Mouse (Mus musculus) megakaryocyte-erythroid progenitor cell, adult 5-6 weeks (primary cell): Measurements from ENCODE around the gene Gm17124. TPM values are rescaled to one million over a fixed set of nuclear protein-coding genes. Genes with fewer than 3 reads are reported as not detected.
"Not testable (repeated sequence)": the region's sequence is repeated elsewhere in the genome, so short reads cannot be mapped to it uniquely, and the experiment has no call there.

Experiments used
- ATAC-seq: replicated peaks from 2 replicates; pipeline ENCODE4 v1.8.0; 2016; ENCODE audit warnings: mild to moderate bottlenecking, inconsistent platforms; ENCODE audit not compliant: severe bottlenecking, poor library complexity, low FRiP score, low TSS enrichment
- total RNA-seq, 2 experiments: library from RNA; stranded (forward) in 1 of 2; stranded (reverse) in 1 of 2; fragments of 200-1000, 215-1000 nt in 1 of 2; fragments of >200 nt in 1 of 2; fragmentation: Nextera tagmentation in 1 of 2; gene quantifications; 2 replicates each; pipeline ENCODE4 v1.2.3; 2014 to 2017

Gm17124 gene
- total RNA-seq (2014; fragmentation: Nextera tagmentation) (not detected in 2 replicates), total RNA-seq (2017) (not detected in 2 replicates)

- not testable (repeated sequence) for ATAC-seq
Measured at GRCm38 (mm10) chr14:42599782-42600181, at the start of gene Gm17124. Gm17124 (minus strand) TSS chr14:42599882.

- not testable (repeated sequence) for ATAC-seq
Measured at GRCm38 (mm10) chr14:42641817-42642216, 42.1 kb upstream of the Gm17124 start, which contains the start of gene Gm3633. Gm3633 (minus strand) TSS chr14:42641917.

Other genes with a start within 250 kb of the Gm17124 start
- not detected in 2 replicates for gene Gm8005, start 160.2 kb downstream of the Gm17124 start, total RNA-seq (2014; fragmentation: Nextera tagmentation)
- not detected in 2 replicates for gene Gm8005, start 160.2 kb downstream of the Gm17124 start, total RNA-seq (2017)
- gene Gm8011, start 136.0 kb downstream of the Gm17124 start, total RNA-seq (2014; fragmentation: Nextera tagmentation): not detected in 2 replicates
- not detected in 2 replicates for gene Gm8011, start 136.0 kb downstream of the Gm17124 start, total RNA-seq (2017)
- not detected in 2 replicates for gene Gm8020, start 97.5 kb downstream of the Gm17124 start, total RNA-seq (2014; fragmentation: Nextera tagmentation)
- gene Gm8020, start 97.5 kb downstream of the Gm17124 start, total RNA-seq (2017): not detected in 2 replicates
- not detected in 2 replicates for gene Gm8024, start 75.6 kb downstream of the Gm17124 start, total RNA-seq (2014; fragmentation: Nextera tagmentation)
- not detected in 2 replicates for gene Gm8024, start 75.6 kb downstream of the Gm17124 start, total RNA-seq (2017)
- gene Gm3633, start 42.0 kb upstream of the Gm17124 start, total RNA-seq (2014; fragmentation: Nextera tagmentation): not detected in 2 replicates
- gene Gm3633, start 42.0 kb upstream of the Gm17124 start, total RNA-seq (2017): not detected in 2 replicates
- gene Gm10378, start 56.1 kb upstream of the Gm17124 start, total RNA-seq (2014; fragmentation: Nextera tagmentation): not detected in 2 replicates
- not detected in 2 replicates for gene Gm10378, start 56.1 kb upstream of the Gm17124 start, total RNA-seq (2017)
- not detected in 2 replicates for gene Gm3015, start 168.9 kb upstream of the Gm17124 start, total RNA-seq (2014; fragmentation: Nextera tagmentation)
- not detected in 2 replicates for gene Gm3015, start 168.9 kb upstream of the Gm17124 start, total RNA-seq (2017)
- not detected in 2 replicates for gene Gm10377, start 198.1 kb upstream of the Gm17124 start, total RNA-seq (2014; fragmentation: Nextera tagmentation)
- gene Gm10377, start 198.1 kb upstream of the Gm17124 start, total RNA-seq (2017): not detected in 2 replicates